Mouse (Mus musculus) lung, postnatal 25 days (tissue): ENCODE results near the gene Cep70.

ENCODE experiments used
- DNase-seq: peaks from one replicate; pipeline ENCODE4 v3.0.0; 2022; ENCODE audit warnings: low spot score

Gene Cep70

GRCm38 (mm10) chr9:99320006-99320405, 76.8 kb downstream of the Cep70 start:
- DNase-seq: no peak

- DNase-seq: no peak
These were observed 82.2 kb downstream of the Cep70 start for GRCm38 (mm10) chr9:99325208-99325929.

- DNase-seq: no peak
These were observed 82.8 kb downstream of the Cep70 start for GRCm38 (mm10) chr9:99325961-99326360.

- no peak for DNase-seq
These were observed 83.7 kb downstream of the Cep70 start for GRCm38 (mm10) chr9:99326881-99327280.

- no peak for DNase-seq
These were observed 93.4 kb downstream of the Cep70 start for GRCm38 (mm10) chr9:99336538-99336937.

GRCm38 (mm10) chr9:99338293-99338692, 95.1 kb downstream of the Cep70 start:
- DNase-seq: no peak

- no peak for DNase-seq
These were observed 96.0 kb downstream of the Cep70 start for GRCm38 (mm10) chr9:99339182-99339581.

- DNase-seq: no peak
These were observed 97.0 kb downstream of the Cep70 start for GRCm38 (mm10) chr9:99340126-99340525.

- no peak for DNase-seq
These were observed 98.4 kb downstream of the Cep70 start for GRCm38 (mm10) chr9:99341600-99341999.

GRCm38 (mm10) chr9:99345351-99345792, 102.2 kb downstream of the Cep70 start:
- peak; percentile 60 for DNase-seq
